Mouse (Mus musculus): ENCODE results near the gene Hebp1. TPM values are rescaled to one million over a fixed set of nuclear protein-coding genes. Genes with fewer than 3 reads are reported as not detected.

Hebp1 gene
- polyA plus RNA-seq, 1 experiment = 34.1 TPM

DNA sequence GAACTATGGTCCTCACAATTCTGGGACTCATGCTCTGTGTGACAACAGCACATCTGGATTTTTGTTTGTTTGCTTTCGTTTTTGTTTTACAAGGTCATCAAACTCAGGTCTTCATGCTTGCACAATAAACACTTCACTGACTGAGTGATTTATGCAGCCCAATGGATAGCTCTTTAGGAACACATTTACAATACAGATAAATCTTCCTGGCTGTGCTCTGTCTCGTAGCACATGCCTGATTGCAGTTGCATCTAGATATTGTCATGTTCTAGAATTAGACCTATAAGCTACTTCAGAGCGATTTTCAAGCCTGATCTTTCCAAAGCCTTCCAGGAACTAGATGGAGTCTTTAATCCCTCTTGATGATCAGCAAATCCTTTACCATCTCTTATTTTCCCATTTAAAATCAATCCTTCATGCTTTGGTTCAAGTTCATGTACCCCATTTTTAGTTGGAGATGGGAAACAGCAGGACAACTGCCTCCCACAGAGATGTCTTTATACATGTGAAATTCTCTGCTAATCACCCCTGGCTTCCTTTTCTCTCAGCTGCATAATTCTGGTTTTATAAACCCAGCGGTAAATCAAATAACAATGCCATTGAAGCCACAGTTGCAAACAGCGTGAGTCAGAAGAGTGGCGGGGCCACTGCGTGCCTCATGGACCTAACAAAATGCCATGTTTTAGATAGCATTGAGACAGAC is 85.3 kb downstream of the Hebp1 start:
- Histone ChIP-seq H3K27me3 (ENCODE audit: control insufficient read depth, insufficient read depth, low read length) (no peaks in the 10 kb centered on the region), H3K4me1 (replicated peaks; ENCODE audit: control insufficient read depth, insufficient read depth, low read length) (no peaks in the 10 kb centered on the region), H3K4me3 (ENCODE audit: control insufficient read depth, insufficient read depth, low read length) (no peak overlapping the region), H3K27ac (ENCODE audit: control insufficient read depth, insufficient read depth, low read length) (no peak overlapping the region), H3K36me3 (ENCODE audit: control insufficient read depth, insufficient read depth, low read length) (no peaks in the 10 kb centered on the region)
- DNase-seq = no peak
- TF ChIP-seq POLR2A (IDR thresholded peaks at IDR 0.05; ENCODE audit: control insufficient read depth, extremely low read depth, insufficient read depth, low read length, poor library complexity) (no peak), CTCF (IDR thresholded peaks at IDR 0.05; ENCODE audit: borderline replicate concordance, control insufficient read depth, extremely low read depth, insufficient read depth, low read length, poor library complexity) (no peak)
- 67% methylated on average over 7 of the region's 7 CpGs for WGBS

DNA sequence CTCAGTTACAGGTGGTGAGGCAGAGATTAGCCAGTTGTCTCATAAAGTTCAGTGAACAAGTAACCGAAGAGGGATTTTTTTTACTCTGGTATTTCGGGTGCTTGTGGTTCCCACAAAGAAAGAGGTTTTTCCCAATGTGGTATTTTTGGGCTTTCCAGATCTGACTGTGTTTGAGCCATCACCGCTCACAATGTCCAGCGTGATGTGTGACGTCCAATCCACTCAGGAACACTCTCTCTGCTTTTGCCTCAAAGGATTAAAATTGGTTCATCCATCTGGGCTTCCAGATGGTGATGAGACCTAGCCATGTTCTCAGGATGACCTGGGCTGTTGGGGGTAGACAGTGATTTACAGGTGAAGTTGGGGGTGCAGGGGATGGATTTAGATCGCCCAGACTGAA is 90.8 kb downstream of the Hebp1 start:
- Histone ChIP-seq H3K27me3 (ENCODE audit: control insufficient read depth, insufficient read depth, low read length) (no peaks in the 10 kb centered on the region), H3K4me3 (ENCODE audit: control insufficient read depth, insufficient read depth, low read length) (no peak overlapping the region), H3K4me1 (replicated peaks; ENCODE audit: control insufficient read depth, insufficient read depth, low read length) (no peaks in the 10 kb centered on the region), H3K27ac (ENCODE audit: control insufficient read depth, insufficient read depth, low read length) (no peak overlapping the region), H3K36me3 (ENCODE audit: control insufficient read depth, insufficient read depth, low read length) (no peaks in the 10 kb centered on the region)
- DNase-seq = no peak
- TF ChIP-seq CTCF (IDR thresholded peaks at IDR 0.05; ENCODE audit: borderline replicate concordance, control insufficient read depth, extremely low read depth, insufficient read depth, low read length, poor library complexity) (no peak), POLR2A (IDR thresholded peaks at IDR 0.05; ENCODE audit: control insufficient read depth, extremely low read depth, insufficient read depth, low read length, poor library complexity) (no peak)
- WGBS = 90% methylated on average over 6 of the region's 6 CpGs

DNA sequence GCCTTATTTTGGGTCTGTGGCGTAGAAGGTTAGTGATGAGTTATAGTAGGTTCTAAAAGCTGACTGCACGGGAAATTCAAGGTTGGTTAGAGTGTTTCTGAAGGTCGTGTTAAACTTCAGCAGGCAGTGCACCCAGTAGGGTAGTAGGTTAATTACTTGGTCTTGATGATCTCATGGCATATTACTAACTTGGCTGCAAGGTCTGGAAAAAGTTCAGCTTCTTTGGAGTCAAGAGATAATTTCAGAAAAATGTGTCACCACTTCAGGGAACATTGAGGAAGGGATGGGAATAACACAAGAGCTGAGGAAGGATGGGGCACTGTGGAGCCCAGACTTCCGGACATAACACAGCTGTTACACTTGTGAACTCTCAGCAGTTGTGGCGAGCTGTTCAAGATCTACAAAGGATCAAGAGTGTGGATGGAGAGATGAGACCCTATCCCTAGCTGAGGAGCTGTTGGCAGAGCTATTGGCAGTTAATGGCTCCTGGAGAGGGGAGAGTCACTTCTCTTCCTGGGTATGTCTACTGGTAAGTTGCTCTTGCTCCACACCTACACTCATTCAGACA is 95.0 kb downstream of the Hebp1 start:
- DNase-seq = no peak

DNA sequence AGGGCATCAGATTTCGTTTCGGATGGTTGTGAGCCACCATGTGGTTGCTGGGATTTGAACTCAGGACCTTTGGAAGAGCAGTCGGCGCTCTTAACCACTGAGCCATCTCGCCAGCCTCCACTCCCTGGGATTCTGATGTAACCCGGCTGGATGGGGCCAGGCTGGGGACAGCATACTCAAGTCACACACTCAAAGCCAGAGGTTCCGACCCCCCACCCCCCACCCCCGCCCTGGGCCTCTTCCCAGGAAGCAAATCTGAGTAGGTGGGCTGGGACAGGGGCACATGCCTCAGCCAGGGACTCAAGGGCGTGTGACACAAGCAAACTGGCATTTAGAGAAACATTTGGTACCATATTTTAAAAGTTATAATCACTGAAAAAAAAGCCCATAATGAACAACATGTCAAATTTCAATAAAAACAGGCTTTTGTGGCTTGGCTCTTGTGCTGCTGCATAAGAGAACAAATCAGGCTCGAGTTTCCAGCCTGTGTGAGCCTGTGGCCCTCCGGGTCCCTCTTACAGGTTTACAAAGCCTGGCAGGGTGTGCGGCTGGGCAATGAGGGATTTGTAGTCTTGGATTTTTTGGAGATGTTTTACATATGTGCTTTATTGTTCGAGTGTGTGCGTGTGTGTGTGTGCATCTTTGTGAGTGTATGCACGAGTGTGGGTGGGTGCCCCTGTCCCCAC is 96.9 kb downstream of the Hebp1 start:
- no peak for DNase-seq
- Histone ChIP-seq H3K27me3 (ENCODE audit: control insufficient read depth, insufficient read depth, low read length) (no peaks in the 10 kb centered on the region), H3K4me1 (replicated peaks; ENCODE audit: control insufficient read depth, insufficient read depth, low read length) (no peaks in the 10 kb centered on the region), H3K4me3 (ENCODE audit: control insufficient read depth, insufficient read depth, low read length) (no peak overlapping the region), H3K27ac (ENCODE audit: control insufficient read depth, insufficient read depth, low read length) (no peak overlapping the region), H3K36me3 (ENCODE audit: control insufficient read depth, insufficient read depth, low read length) (no peaks in the 10 kb centered on the region)
- WGBS = 87% methylated on average over 15 of the region's 15 CpGs
- TF ChIP-seq POLR2A (IDR thresholded peaks at IDR 0.05; ENCODE audit: control insufficient read depth, extremely low read depth, insufficient read depth, low read length, poor library complexity) (no peak), CTCF (IDR thresholded peaks at IDR 0.05; ENCODE audit: borderline replicate concordance, control insufficient read depth, extremely low read depth, insufficient read depth, low read length, poor library complexity) (no peak)

More for the DNA sequence above, 95.0 kb downstream of the Hebp1 start:
- Histone ChIP-seq H3K36me3 (ENCODE audit: control insufficient read depth, insufficient read depth, low read length) (no peaks in the 10 kb centered on the region), H3K27ac (ENCODE audit: control insufficient read depth, insufficient read depth, low read length) (no peak overlapping the region), H3K27me3 (ENCODE audit: control insufficient read depth, insufficient read depth, low read length) (no peaks in the 10 kb centered on the region), H3K4me1 (replicated peaks; ENCODE audit: control insufficient read depth, insufficient read depth, low read length) (no peaks in the 10 kb centered on the region), H3K4me3 (ENCODE audit: control insufficient read depth, insufficient read depth, low read length) (no peak overlapping the region)
- 88% methylated on average over 5 of the region's 5 CpGs for WGBS
- TF ChIP-seq CTCF (IDR thresholded peaks at IDR 0.05; ENCODE audit: borderline replicate concordance, control insufficient read depth, extremely low read depth, insufficient read depth, low read length, poor library complexity) (no peak), POLR2A (IDR thresholded peaks at IDR 0.05; ENCODE audit: control insufficient read depth, extremely low read depth, insufficient read depth, low read length, poor library complexity) (no peak)

DNA sequence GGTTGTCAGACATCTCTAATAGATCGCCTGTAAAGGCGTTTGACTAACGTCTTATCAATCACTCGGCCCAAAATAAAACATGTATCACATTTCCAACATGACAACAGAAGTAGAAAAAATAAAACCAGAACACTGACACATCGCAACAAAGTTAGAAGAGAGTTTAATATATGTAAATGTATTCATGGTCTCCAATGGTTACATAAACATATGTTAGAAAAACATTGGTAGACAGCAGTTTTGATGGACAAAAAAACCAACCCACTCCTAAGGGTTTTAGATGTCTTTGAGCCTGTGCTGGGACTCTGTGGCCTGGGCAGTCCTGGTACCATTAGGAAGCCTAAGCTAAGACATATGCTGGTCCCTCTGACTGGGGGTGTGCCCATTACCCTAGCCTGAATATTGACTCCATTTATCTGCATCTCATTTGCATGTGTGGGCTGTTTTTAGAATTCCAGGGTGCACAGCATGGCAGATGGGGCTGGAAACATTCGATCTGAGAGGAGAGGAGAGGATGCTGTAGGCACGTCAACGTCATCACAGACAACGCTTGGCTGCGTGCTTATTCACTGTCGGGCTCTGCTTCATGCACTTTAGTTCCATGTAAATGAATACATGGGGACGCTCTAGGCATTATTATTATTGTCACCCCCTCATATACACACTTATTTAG is 104.9 kb downstream of the Hebp1 start:
- no peaks in the 10 kb centered on the region for H3K27me3 ChIP-seq (ENCODE audit: control insufficient read depth, insufficient read depth, low read length)
- no peak for DNase-seq
- H3K4me3 ChIP-seq (ENCODE audit: control insufficient read depth, insufficient read depth, low read length) = no peak overlapping the region
- no peaks in the 10 kb centered on the region for H3K36me3 ChIP-seq (ENCODE audit: control insufficient read depth, insufficient read depth, low read length)
- H3K4me1 ChIP-seq (replicated peaks; ENCODE audit: control insufficient read depth, insufficient read depth, low read length) = peaks cover 3% of the 10 kb centered on the region
- 97% methylated on average over 12 of the region's 12 CpGs for WGBS
- H3K27ac ChIP-seq (ENCODE audit: control insufficient read depth, insufficient read depth, low read length) = no peak overlapping the region
- TF ChIP-seq POLR2A (IDR thresholded peaks at IDR 0.05; ENCODE audit: control insufficient read depth, extremely low read depth, insufficient read depth, low read length, poor library complexity) (no peak), CTCF (IDR thresholded peaks at IDR 0.05; ENCODE audit: borderline replicate concordance, control insufficient read depth, extremely low read depth, insufficient read depth, low read length, poor library complexity) (no peak)

DNA sequence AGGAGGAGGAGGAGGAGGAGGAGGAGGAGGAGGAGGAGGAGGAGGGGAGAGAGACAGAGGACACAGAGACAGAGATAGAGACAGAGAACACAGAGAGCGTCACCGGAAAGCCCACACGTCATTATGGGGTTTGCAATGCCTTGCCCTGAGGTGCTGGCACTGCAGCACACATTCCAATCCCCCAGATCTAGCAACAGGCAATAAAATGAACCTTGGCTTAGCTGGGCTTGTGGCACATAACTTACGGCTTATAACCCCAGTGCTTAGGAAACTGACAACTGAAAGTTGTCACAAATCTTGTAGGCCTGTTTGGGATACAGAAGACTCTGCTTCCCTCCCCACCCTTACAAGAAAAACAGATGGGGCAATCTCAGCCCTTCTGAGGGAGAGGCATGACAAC is 107.2 kb downstream of the Hebp1 start:
- TF ChIP-seq CTCF (IDR thresholded peaks at IDR 0.05; ENCODE audit: borderline replicate concordance, control insufficient read depth, extremely low read depth, insufficient read depth, low read length, poor library complexity) = no peak
- TF ChIP-seq POLR2A (IDR thresholded peaks at IDR 0.05; ENCODE audit: control insufficient read depth, extremely low read depth, insufficient read depth, low read length, poor library complexity) = no peak
- no peak for DNase-seq
- Histone ChIP-seq H3K4me3 (ENCODE audit: control insufficient read depth, insufficient read depth, low read length) (no peak overlapping the region), H3K27ac (ENCODE audit: control insufficient read depth, insufficient read depth, low read length) (no peak overlapping the region), H3K36me3 (ENCODE audit: control insufficient read depth, insufficient read depth, low read length) (no peaks in the 10 kb centered on the region), H3K27me3 (ENCODE audit: control insufficient read depth, insufficient read depth, low read length) (no peaks in the 10 kb centered on the region), H3K4me1 (replicated peaks; ENCODE audit: control insufficient read depth, insufficient read depth, low read length) (peaks cover 4% of the 10 kb centered on the region)
- 88% methylated on average over 4 of the region's 4 CpGs for WGBS
